Mouse (Mus musculus): ENCODE data around the gene Mphosph6. TPM values are rescaled to one million over a fixed set of nuclear protein-coding genes. Genes with fewer than 3 reads are reported as not detected.

Gene Mphosph6
- 10 to 100 TPM; 21.0 to 25.7 TPM for total RNA-seq (2023)

DNA sequence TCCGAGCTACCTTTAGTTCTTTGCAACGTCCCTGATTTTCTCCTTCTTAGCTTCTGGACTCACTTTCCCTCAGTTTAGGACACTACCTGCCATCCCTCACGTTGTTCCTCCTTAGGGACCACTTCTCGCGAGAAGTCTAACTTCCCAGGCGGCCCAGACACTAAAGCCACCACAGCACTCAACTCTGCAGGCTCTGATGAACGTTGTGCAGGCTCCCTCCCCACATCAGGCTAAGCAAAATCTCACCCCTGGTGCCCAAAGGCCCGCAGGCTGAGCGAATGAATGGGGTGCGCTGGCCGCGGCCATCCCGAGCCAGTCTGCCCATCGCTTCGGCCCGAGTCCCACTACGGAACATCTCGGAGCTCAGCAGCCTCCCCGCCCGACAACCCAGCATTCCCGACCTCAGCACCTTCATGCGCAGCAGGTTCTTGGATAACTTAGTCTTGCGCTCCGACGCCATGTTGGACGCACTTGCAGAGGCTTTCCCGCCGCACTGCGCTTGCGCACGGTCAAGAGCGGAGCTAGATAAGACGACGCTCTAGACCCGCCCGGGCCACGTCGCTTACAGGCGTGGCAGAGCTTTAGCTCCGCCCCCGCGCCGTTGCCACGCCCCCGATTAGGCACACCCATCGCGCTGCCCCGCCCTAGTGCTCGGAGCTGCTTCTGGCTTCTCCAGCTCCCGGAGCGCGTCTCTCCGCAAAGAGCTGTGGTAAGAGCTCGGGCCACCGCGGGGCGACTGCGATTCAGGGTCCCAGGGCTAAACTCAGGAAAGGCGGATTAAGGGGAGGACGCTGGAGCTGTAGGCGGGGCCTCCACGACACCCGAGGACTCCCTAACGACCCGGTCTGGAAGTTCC lies at the start of gene Mphosph6:
Mphosph6 (minus strand) TSS at position 501 of the 856 bp plus-strand sequence.

Other genes starting within 250 kb of the Mphosph6 start
- 1 to 10 TPM; 1.5 to 1.9 TPM for gene Sdr42e1, start 128.3 kb downstream of the Mphosph6 start, total RNA-seq (2023)
- not detected for gene Hsd17b2, start 100.0 kb downstream of the Mphosph6 start, total RNA-seq (2023)

Measured in T-cell, adult 66 days (primary cell).